Mouse (Mus musculus) mature B cell (primary cell): ENCODE results near the gene Slc16a6.
"Not testable (repeated sequence)": the region's sequence is repeated elsewhere in the genome, so short reads cannot be mapped to it uniquely, and the experiment has no call there.

Source experiments
- in situ Hi-C: fragments of 300-500 bp; cut with MboI; formaldehyde crosslinking; loops from 2 replicates; pipeline ENCODE4 v1.14.3; 2019

The Slc16a6 gene

GRCm38 (mm10) chr11:109473171-109474085, at the start of gene Slc16a6, which contains the start of gene Arsg:
Slc16a6 (minus strand) TSS chr11:109473598.
Arsg (plus strand) TSS chr11:109473374.
- in situ Hi-C loops, result no loop called here

GRCm38 (mm10) chr11:109520958-109521357, 47.6 kb upstream of the Slc16a6 start:
- in situ Hi-C loops, result no loop called here

DNA sequence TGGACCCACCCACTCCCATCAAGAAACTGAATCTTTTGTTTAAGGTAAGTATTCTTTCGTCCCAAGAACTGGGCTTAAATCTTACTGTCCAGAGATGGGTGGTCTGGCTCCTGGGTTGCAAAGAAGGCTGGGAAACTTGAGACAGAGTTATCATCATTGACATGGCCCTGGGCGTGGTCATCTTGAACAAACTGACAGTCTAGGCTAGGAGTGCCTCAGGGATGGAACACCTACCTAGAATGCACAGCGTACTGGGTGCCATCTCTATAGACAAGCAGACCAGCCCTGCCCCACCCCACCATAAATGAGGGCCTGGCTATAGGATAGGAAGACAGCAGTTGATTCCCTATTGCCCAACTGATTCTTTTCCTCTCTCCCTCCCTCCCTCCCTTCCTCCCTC, 44.4 kb upstream of the Slc16a6 start:
- in situ Hi-C loops, result no loop called here

GRCm38 (mm10) chr11:109517330-109517729, 43.9 kb upstream of the Slc16a6 start:
- in situ Hi-C loops, result no loop called here

- in situ Hi-C loops, result no loop called here
These were observed 40.7 kb upstream of the Slc16a6 start for GRCm38 (mm10) chr11:109514064-109514612.

- in situ Hi-C loops, result no loop called here
These were observed 39.7 kb upstream of the Slc16a6 start for GRCm38 (mm10) chr11:109512995-109513675.

DNA sequence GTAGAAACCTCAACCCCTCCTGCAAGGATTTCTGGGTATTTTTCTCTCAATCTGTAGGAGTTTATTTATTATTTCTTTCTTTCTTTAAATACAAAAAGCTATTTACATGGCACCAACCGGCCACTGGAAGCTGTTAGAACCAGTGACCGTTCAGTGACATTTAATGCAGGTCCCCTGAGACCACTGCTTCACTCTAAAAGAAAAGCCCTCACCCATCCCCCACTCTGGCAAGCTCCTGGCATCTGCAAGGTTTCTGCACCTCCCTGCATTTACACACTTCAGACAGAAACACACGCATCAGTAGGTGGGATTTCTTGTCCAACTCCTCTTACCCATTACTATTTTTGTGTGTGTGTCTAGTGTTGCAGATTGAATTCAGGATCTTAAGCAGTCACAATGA, 33.7 kb upstream of the Slc16a6 start:
- in situ Hi-C loops, result no loop called here

DNA sequence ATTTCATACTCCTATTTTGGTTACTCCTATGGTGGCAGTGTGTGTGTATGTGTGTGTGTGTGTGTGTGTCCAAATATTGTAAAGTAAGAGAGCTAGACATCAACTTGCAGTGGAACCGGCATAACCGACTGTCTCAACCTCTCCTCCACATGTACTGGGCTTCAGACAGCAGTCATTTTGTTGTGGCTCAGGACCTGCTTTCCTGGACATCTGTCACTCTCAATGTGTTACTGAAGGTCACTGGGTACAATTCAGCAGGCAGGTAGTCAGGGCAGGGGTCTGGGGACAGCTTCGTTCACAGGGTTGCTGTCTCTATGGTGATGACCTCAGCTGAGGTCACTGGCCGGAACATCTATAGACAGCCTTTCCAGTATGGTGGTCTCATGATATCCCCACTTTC, 32.4 kb upstream of the Slc16a6 start:
- in situ Hi-C loops, result no loop called here

- in situ Hi-C loops, result no loop called here
These were observed 31.6 kb upstream of the Slc16a6 start for GRCm38 (mm10) chr11:109504977-109505376.

GRCm38 (mm10) chr11:109500206-109500605, 26.8 kb upstream of the Slc16a6 start:
- in situ Hi-C loops, result no loop called here

- in situ Hi-C loops, result no loop called here
These were observed 24.6 kb upstream of the Slc16a6 start for GRCm38 (mm10) chr11:109497990-109498389.

DNA sequence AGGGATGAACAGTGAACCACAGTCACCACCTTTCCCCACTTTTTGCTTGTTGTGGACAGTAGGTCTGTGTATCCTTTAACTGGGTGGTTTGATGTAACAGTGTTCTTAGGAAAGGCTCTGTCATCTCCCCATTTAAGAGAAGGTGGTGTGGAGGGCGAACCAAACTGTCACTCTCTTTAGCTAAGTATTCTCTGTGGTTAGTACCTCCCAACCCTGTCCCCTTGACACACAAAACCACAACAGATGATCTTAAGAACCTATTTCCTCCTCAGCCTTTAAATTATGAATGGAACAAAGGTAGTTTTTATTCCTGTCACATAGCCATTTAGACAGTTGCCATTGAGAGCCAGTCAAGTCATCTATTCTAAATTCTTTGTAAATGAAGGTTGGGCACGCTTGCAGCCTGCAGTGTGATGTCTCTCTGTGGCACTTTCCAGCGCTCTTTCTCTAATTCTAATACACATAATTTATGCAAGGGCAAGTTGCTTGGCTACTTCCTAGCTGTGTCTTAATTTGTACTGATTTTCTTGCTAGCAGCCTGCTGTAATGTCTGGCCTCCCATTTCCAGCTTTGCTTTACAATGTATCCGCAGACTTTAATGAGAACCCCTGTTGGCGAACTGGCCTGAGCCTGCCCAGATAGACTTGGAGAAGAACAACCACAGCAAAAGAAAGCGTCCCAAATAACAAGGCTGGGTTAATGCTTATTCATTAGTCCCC, 23.8 kb upstream of the Slc16a6 start:
- in situ Hi-C loops, result no loop called here

- in situ Hi-C loops, result no loop called here
These were observed 23.1 kb upstream of the Slc16a6 start for GRCm38 (mm10) chr11:109496475-109496993.

- in situ Hi-C loops, result no loop called here
These were observed 22.5 kb upstream of the Slc16a6 start for GRCm38 (mm10) chr11:109495771-109496474.

- in situ Hi-C loops, result no loop called here
These were observed 21.7 kb upstream of the Slc16a6 start for GRCm38 (mm10) chr11:109494890-109495770.

DNA sequence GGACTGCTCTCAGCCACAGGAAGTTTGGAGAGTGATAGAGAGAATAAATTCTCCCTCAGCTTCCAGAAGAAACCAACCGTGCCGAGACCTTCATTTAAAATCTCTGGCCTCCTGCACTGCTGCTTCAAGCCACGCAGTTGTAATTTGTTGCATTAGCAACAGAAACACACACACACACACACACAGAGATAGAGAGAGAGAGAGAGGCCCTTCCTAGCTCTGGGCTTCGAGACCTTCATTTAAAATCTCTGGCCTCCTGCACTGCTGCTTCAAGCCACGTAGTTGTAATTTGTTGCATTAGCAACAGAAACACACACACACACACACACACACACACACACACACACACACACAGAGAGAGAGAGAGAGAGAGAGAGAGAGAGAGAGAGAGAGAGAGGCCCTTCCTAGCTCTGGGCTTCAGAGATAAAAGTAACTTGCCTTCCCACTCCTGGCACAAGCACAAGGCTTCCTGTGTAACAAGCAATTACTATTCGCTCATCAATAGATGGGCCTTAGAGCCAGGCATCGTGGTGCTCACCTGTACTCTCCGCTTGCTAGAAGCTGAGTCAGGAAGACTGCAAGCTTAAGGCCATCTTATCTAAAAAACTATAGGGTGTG, 19.6 kb upstream of the Slc16a6 start:
- in situ Hi-C loops, result not testable (repeated sequence)

DNA sequence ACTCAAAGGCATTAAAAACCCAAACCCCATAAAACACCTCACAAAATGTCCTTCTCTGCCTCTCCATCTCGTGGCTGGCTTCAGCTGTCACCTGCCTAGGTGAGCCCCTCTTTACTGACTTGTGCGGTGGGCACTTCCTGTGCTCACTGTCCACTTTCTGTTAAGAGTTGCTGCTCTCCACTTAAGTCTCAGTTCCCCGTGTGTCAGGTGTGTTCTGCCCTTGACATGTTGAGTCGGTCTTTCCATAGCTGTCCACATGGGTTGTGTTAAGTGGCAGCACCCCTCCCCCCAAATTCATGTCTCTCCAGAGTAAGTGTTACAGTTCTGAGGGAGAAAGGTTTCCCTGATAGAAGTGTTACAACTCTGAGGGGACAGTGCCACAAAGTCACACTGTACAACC, 18.4 kb upstream of the Slc16a6 start:
- in situ Hi-C loops, result no loop called here

DNA sequence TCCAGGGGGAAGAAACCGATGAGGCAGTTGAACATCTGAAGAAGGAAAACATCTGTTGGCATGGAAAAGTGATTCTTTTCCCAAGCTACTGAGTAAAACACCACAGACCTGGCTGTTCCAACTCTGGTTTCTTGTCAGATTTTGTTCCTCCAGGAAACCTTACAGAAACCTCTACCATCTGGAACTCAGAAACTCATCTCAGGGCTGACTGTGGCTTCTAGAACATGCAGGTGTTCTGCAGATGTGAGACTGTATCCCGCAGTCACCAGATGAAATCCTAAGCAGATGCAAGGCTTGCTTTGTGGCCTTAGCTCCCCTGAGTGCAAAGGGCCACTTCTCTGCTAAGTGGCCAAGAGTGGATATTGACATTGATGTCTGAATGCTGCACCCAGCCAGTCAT, 16.4 kb upstream of the Slc16a6 start:
- in situ Hi-C loops, result no loop called here

DNA sequence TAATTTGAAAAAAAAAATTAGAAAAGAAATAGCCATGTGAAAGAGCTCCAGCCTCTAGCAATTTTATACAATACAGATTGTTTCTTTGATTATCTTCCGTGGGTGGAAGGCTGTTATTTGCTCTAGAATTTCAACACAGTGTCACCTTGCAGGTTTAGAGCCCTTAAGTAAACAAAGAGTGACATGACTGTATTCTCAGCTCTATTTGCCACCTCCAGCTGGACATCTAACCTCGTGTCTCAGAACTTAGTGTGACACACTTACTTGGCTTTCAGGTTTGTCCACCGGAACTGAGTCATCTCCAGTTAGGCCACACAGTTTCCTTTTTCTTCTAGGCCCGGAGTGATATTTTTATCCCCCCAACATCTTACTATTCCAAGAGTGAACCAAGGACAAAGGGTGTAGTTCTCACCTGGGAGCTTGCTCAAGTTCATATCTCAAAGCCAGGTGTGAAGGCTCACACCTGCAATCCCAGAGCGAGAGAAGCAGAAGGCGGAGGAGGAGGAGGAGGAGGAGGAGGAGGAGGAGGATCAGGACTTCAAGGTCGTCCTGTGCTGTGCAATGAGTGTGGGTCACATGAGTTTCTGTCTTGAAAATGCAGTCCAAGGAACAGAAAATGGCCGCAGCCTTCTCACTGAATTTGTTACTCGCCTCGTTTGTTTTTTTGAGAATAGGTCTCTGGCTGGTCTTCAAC, 14.7 kb upstream of the Slc16a6 start:
- in situ Hi-C loops, result no loop called here
